ENCODE assay signal across 11 mouse cellular contexts in the genomic region with DNA sequence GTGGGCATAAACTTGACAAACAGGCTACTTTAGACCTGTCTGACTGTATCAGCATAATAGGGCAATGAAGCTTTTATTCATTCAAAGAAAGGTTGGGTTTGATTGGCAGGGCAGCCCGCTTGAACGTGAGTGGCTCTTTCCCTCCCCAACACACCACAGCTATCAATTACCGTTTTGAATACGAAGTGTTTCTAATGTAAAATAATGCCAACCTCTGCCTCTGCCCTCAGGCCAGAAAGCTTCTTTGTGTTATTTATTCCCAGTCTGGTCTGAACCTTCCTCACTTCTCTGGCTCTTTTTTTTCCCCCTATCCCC.
A peak's percentile ranks its signal among the peaks of the same experiment; 100 is the strongest.
DNase-seq lines count a peak whose midpoint lies in the region; ATAC-seq and TF ChIP-seq lines count a peak whose summit lies in the region.
"Had no signal": no experiment of that assay in that cellular context is flagged by ENCODE, and none has a peak within 500 bp of the region (broad histone marks: within the 10 kb centered on the region; RNA-seq: fewer than 3 reads in every experiment).

No protein-coding gene starts in this region.

- no peak overlapping the region for H3K9ac ChIP-seq in heart, embryonic 11.5 days (ENCODE audit: low read depth, low read length)
- no peak overlapping the region for H3K9ac ChIP-seq in embryonic facial prominence, embryonic 15.5 days
- H3K9ac ChIP-seq in hindbrain, postnatal 0 days (replicated peaks; ENCODE audit: low read length): peak overlapping the region; percentile 25; the same call in 1 of the 2 replicates
- no peak overlapping the region for H3K9ac ChIP-seq in neural tube, embryonic 11.5 days (ENCODE audit: low read length)
- H3K9ac ChIP-seq: lung, embryonic 14.5 days had no signal

- H3K4me2 ChIP-seq in heart, embryonic 11.5 days: peak overlapping the region; percentile 14; the same call in 1 of the 2 replicates
- peak overlapping the region; percentile 24; the same call in 1 of the 2 replicates for H3K4me2 ChIP-seq in embryonic facial prominence, embryonic 15.5 days (replicated peaks)
- peak overlapping the region; percentile 48 for H3K4me2 ChIP-seq in hindbrain, postnatal 0 days (ENCODE audit: low read depth, low read length)
- peak overlapping the region; percentile 27 for H3K4me2 ChIP-seq in neural tube, embryonic 11.5 days (ENCODE audit: low read depth)
- H3K4me2 ChIP-seq: lung, embryonic 14.5 days had no signal

- H3K4me3 ChIP-seq in heart, embryonic 11.5 days (ENCODE audit: low read depth, low read length): no peak overlapping the region
- H3K4me3 ChIP-seq in embryonic facial prominence, embryonic 15.5 days (replicated peaks): no peak overlapping the region
- H3K4me3 ChIP-seq in hindbrain, postnatal 0 days (ENCODE audit: low read length): peak overlapping the region; percentile 19
- H3K4me3 ChIP-seq in neural tube, embryonic 11.5 days (ENCODE audit: low read depth, low read length): no peak overlapping the region

- H3K4me1 ChIP-seq in heart, embryonic 11.5 days (ENCODE audit: control insufficient read depth, insufficient read depth, low read length): no peaks in the 10 kb centered on the region
- H3K4me1 ChIP-seq in embryonic facial prominence, embryonic 15.5 days: peaks cover 18% of the 10 kb centered on the region
- H3K4me1 ChIP-seq in hindbrain, postnatal 0 days (ENCODE audit: insufficient read depth, low read length): peaks cover 15% of the 10 kb centered on the region; the same call in 1 of the 2 replicates
- peaks cover 19% of the 10 kb centered on the region for H3K4me1 ChIP-seq in neural tube, embryonic 11.5 days (ENCODE audit: control insufficient read depth, insufficient read depth, low read length)

- no peaks in the 10 kb centered on the region for H3K36me3 ChIP-seq in heart, embryonic 11.5 days (ENCODE audit: control insufficient read depth, insufficient read depth, low read length)
- no peaks in the 10 kb centered on the region for H3K36me3 ChIP-seq in embryonic facial prominence, embryonic 15.5 days
- H3K36me3 ChIP-seq in hindbrain, postnatal 0 days (ENCODE audit: insufficient read depth, low read length): no peaks in the 10 kb centered on the region
- H3K36me3 ChIP-seq in neural tube, embryonic 11.5 days (ENCODE audit: control insufficient read depth, insufficient read depth, low read length): no peaks in the 10 kb centered on the region

- no peaks in the 10 kb centered on the region for H3K9me3 ChIP-seq in heart, embryonic 11.5 days (replicated peaks; ENCODE audit: control insufficient read depth, low read length)
- no peaks in the 10 kb centered on the region for H3K9me3 ChIP-seq in embryonic facial prominence, embryonic 15.5 days (replicated peaks)
- no peaks in the 10 kb centered on the region for H3K9me3 ChIP-seq in hindbrain, postnatal 0 days (ENCODE audit: low read length)
- H3K9me3 ChIP-seq in neural tube, embryonic 11.5 days (ENCODE audit: control insufficient read depth, low read length): no peaks in the 10 kb centered on the region

- intact Hi-C loops in heart, postnatal 14 days (cut with DNase I): loop anchor here (5.0 kb wide), 1 partner anchor 211 kb away; no protein-coding TSS in a partner anchor

- no peak for ATAC-seq in heart, embryonic 11.5 days (replicated peaks; ENCODE audit: insufficient number of reproducible peaks, low FRiP score, low TSS enrichment)
- ATAC-seq in embryonic facial prominence, embryonic 15.5 days (ENCODE audit: insufficient number of reproducible peaks, low FRiP score, low TSS enrichment, low read depth): no peak
- ATAC-seq in hindbrain, postnatal 0 days: no peak
- peak; percentile 63; the same call in 1 of the 2 replicates for ATAC-seq in neural tube, embryonic 11.5 days (ENCODE audit: insufficient read depth, low FRiP score, low TSS enrichment)

- DNase-seq in heart, postnatal 14 days: no peak
- DNase-seq in hindbrain, postnatal 0 days (ENCODE audit: low spot score): no peak
- peak; percentile 37 for DNase-seq in neural tube, embryonic 11.5 days (ENCODE audit: low spot score)
- DNase-seq in urinary bladder, postnatal 25 days (ENCODE audit: low spot score): no peak
- DNase-seq in adrenal gland, postnatal 25 days: no peak
- DNase-seq in cerebellum, postnatal 25 days: no peak
- DNase-seq: gastrocnemius, postnatal 25 days; layer of hippocampus, adult 9-11 months had no signal

- H3K27ac ChIP-seq in heart, embryonic 11.5 days (ENCODE audit: low read depth, low read length): no peak overlapping the region
- H3K27ac ChIP-seq in embryonic facial prominence, embryonic 15.5 days (replicated peaks): no peak overlapping the region
- H3K27ac ChIP-seq in hindbrain, postnatal 0 days: peak overlapping the region; percentile 26; the same call in 1 of the 2 replicates
- H3K27ac ChIP-seq in neural tube, embryonic 11.5 days (ENCODE audit: low read depth, low read length): peak overlapping the region; percentile 17

- H3K27me3 ChIP-seq in heart, embryonic 11.5 days (ENCODE audit: control insufficient read depth, insufficient read depth, low read length): peaks cover 8% of the 10 kb centered on the region
- peaks cover 25% of the 10 kb centered on the region for H3K27me3 ChIP-seq in embryonic facial prominence, embryonic 15.5 days
- H3K27me3 ChIP-seq in hindbrain, postnatal 0 days (ENCODE audit: insufficient read depth, low read length): no peaks in the 10 kb centered on the region
- no peaks in the 10 kb centered on the region for H3K27me3 ChIP-seq in neural tube, embryonic 11.5 days (ENCODE audit: control insufficient read depth, insufficient read depth, low read length)

- WGBS in heart, embryonic 11.5 days (ENCODE audit: insufficient replicate concordance): 24% methylated on average over 4 of the region's 4 CpGs
- WGBS in embryonic facial prominence, embryonic 15.5 days: 10% methylated on average over 4 of the region's 4 CpGs
- 4% methylated on average over 4 of the region's 4 CpGs for WGBS in hindbrain, postnatal 0 days
- 4% methylated on average over 4 of the region's 4 CpGs for WGBS in neural tube, embryonic 11.5 days

- no peak for TF ChIP-seq CTCF in hindbrain, postnatal 0 days (IDR thresholded peaks at IDR 0.05; ENCODE audit: low read depth)

Comparison
In these comparisons a context has a peak if more than half of its experiments do, and no peak if none do; other contexts are left out.
1. H3K27ac ChIP-seq: peak in hindbrain, postnatal 0 days (single experiment) and neural tube, embryonic 11.5 days (single experiment); none in heart, embryonic 11.5 days (single experiment) and embryonic facial prominence, embryonic 15.5 days (single experiment).
2. Peak in every context shown above with its lines, with median percentiles within 50 percentile points of each other: H3K4me2 ChIP-seq.